Mouse (Mus musculus) embryonic facial prominence, embryonic 13.5 days (tissue): ENCODE measurements around the gene Reep1. TPM values are rescaled to one million over a fixed set of nuclear protein-coding genes. Genes with fewer than 3 reads are reported as not detected.

Experiments used
- polyA plus RNA-seq: library from polyadenylated mRNA; unstranded; fragments of >200 nt; fragmentation: Nextera tagmentation; extraction: Ambion mirVana; gene quantifications from 2 replicates; pipeline ENCODE4 v1.2.1, GENCODE M21; 2015

Gene Reep1
- polyA plus RNA-seq, 1 experiment from 2014 or later = 9.7 TPM

Other genes starting within 250 kb of the Reep1 start
- gene Rnf103, start 213.7 kb upstream of the Reep1 start, polyA plus RNA-seq = 14.0 and 16.3 TPM in 2 replicates
- 56.7 and 60.5 TPM in 2 replicates for gene Chmp3, start 163.8 kb upstream of the Reep1 start, polyA plus RNA-seq
- gene Kdm3a, start 74.6 kb upstream of the Reep1 start, polyA plus RNA-seq = 52.8 and 56.4 TPM in 2 replicates
- gene Mrpl35, start 119.4 kb downstream of the Reep1 start, polyA plus RNA-seq = 59.3 and 60.8 TPM in 2 replicates
- gene Immt, start 123.8 kb downstream of the Reep1 start, polyA plus RNA-seq = 152 and 170 TPM in 2 replicates
- 100 and 102 TPM in 2 replicates for gene Ptcd3, start 201.2 kb downstream of the Reep1 start, polyA plus RNA-seq
- gene Polr1a, start 201.5 kb downstream of the Reep1 start, polyA plus RNA-seq = 35.0 and 35.4 TPM in 2 replicates